Mouse (Mus musculus) G1E (cell line): ENCODE results near the gene Ecm2. TPM values are rescaled to one million over a fixed set of nuclear protein-coding genes. Genes with fewer than 3 reads are reported as not detected.

Source experiments
- ATAC-seq: 2 replicates; pipeline ENCODE4 v1.8.0; 2016; ENCODE audit warnings: mild to moderate bottlenecking; ENCODE audit not compliant: insufficient number of reproducible peaks, poor library complexity, low FRiP score, severe bottlenecking; ENCODE audit errors: extremely low read depth
- DNase-seq: peaks from one replicate; pipeline ENCODE4 v3.0.0; 2012; ENCODE audit warnings: low spot score
- H3K27me3 ChIP-seq: 2 replicates; pipeline ENCODE4 v1.6.1; 2012; ENCODE audit warnings: mild to moderate bottlenecking, low read length, inconsistent platforms; ENCODE audit not compliant: insufficient read depth
- H3K36me3 ChIP-seq: replicated peaks from 2 replicates; pipeline ENCODE3; 2012; ENCODE audit warnings: mild to moderate bottlenecking, inconsistent platforms
- H3K4me1 ChIP-seq: 2 replicates; pipeline ENCODE4 v1.6.1; 2012; ENCODE audit warnings: low read depth, low read length, inconsistent platforms, mixed read lengths; ENCODE audit not compliant: insufficient read depth
- H3K4me3 ChIP-seq: 2 replicates; pipeline ENCODE4 v1.5.1; 2012; ENCODE audit warnings: low read depth, mild to moderate bottlenecking, inconsistent platforms, low read length, moderate library complexity, mixed read lengths
- H3K9me3 ChIP-seq: replicated peaks from 2 replicates; pipeline ENCODE4 v1.6.1; 2012; ENCODE audit warnings: inconsistent platforms
- CTCF ChIP-seq: IDR thresholded peaks from 2 replicates; pipeline ENCODE4 v1.5.1; 2012; ENCODE audit warnings: low read depth, low read length, inconsistent platforms, mixed read lengths
- GATA1 ChIP-seq: IDR thresholded peaks from 2 replicates; pipeline ENCODE4 v1.6.1; 2012; ENCODE audit warnings: borderline replicate concordance, low read length, inconsistent platforms, mixed read lengths
- GATA2 ChIP-seq: IDR thresholded peaks from 2 replicates; pipeline ENCODE4 v1.6.1; 2012; ENCODE audit warnings: low read depth, low read length, inconsistent platforms, borderline replicate concordance
- POLR2AphosphoS5 ChIP-seq: IDR thresholded peaks from 2 replicates; pipeline ENCODE4 v1.6.1; 2012; ENCODE audit warnings: low read depth, low read length, inconsistent platforms; ENCODE audit not compliant: insufficient replicate concordance
- TAL1 ChIP-seq: conservative IDR thresholded peaks from 2 replicates; pipeline ENCODE4 v1.6.1; 2012; ENCODE audit warnings: low read depth, low read length, inconsistent platforms, mixed read lengths
- polyA plus RNA-seq: library from polyadenylated mRNA; stranded (reverse); fragments of >175 nt; gene quantifications from 2 replicates; pipeline ENCODE4 v1.2.3, GENCODE M21; 2012
- total RNA-seq, 2 experiments: library from RNA; stranded (forward) in 1 of 2; stranded (reverse) in 1 of 2; fragments of 200-1000 nt in 1 of 2; fragments of >200 nt in 1 of 2; fragmentation: Nextera tagmentation in 1 of 2; gene quantifications; 2 replicates each; pipeline ENCODE4 v1.2.3; 2014 to 2017

The Ecm2 gene
- total and polyA plus RNA-seq, 3 experiments, result 0.01 to 0.16 TPM; not detected in 1

- Histone ChIP-seq H3K36me3 (peaks cover 51% of the 10 kb centered on the region), H3K4me3 (no peak overlapping the region), H3K4me1 (peaks cover 3% of the 10 kb centered on the region; the same call in 1 of the 2 replicates), H3K27me3 (no peaks in the 10 kb centered on the region), H3K9me3 (no peaks in the 10 kb centered on the region)
- TF ChIP-seq GATA1, result no peak
- DNase-seq, result no peak
- ATAC-seq, result no peak
These were observed 32.0 kb upstream of the Ecm2 start for GRCm38 (mm10) chr13:49472676-49473005.

- Histone ChIP-seq H3K4me3 (no peak overlapping the region), H3K9me3 (no peaks in the 10 kb centered on the region), H3K27me3 (no peaks in the 10 kb centered on the region), H3K4me1 (no peaks in the 10 kb centered on the region), H3K36me3 (peaks cover 15% of the 10 kb centered on the region)
- no peak for DNase-seq
- TF ChIP-seq POLR2AphosphoS5 (no peak), CTCF (no peak), GATA2 (no peak), TAL1 (no peak), GATA1 (no peak)
- no peak for ATAC-seq
These were observed 26.7 kb upstream of the Ecm2 start for GRCm38 (mm10) chr13:49477887-49478286.

GRCm38 (mm10) chr13:49478851-49479374, 25.7 kb upstream of the Ecm2 start:
- Histone ChIP-seq H3K27me3 (no peaks in the 10 kb centered on the region), H3K9me3 (no peaks in the 10 kb centered on the region), H3K4me1 (no peaks in the 10 kb centered on the region), H3K4me3 (no peak overlapping the region), H3K36me3 (peaks cover 18% of the 10 kb centered on the region)
- ATAC-seq, result no peak
- TF ChIP-seq POLR2AphosphoS5, result no peak
- no peak for TF ChIP-seq GATA1
- no peak for TF ChIP-seq TAL1
- no peak for TF ChIP-seq CTCF
- no peak for TF ChIP-seq GATA2
- DNase-seq, result no peak

- TF ChIP-seq CTCF (no peak), GATA1 (no peak), TAL1 (no peak), GATA2 (no peak), POLR2AphosphoS5 (no peak)
- H3K4me1 ChIP-seq, result no peaks in the 10 kb centered on the region
- H3K36me3 ChIP-seq, result peaks cover 15% of the 10 kb centered on the region
- no peak overlapping the region for H3K4me3 ChIP-seq
- DNase-seq, result no peak
- no peak for ATAC-seq
- no peaks in the 10 kb centered on the region for H3K9me3 ChIP-seq
- no peaks in the 10 kb centered on the region for H3K27me3 ChIP-seq
These were observed 25.2 kb upstream of the Ecm2 start for GRCm38 (mm10) chr13:49479399-49479798.

GRCm38 (mm10) chr13:49480057-49480456, 24.6 kb upstream of the Ecm2 start:
- Histone ChIP-seq H3K4me3 (no peak overlapping the region), H3K4me1 (no peaks in the 10 kb centered on the region), H3K36me3 (peaks cover 18% of the 10 kb centered on the region), H3K9me3 (no peaks in the 10 kb centered on the region), H3K27me3 (no peaks in the 10 kb centered on the region)
- ATAC-seq (no peak), DNase-seq (no peak)
- TF ChIP-seq POLR2AphosphoS5, result no peak
- TF ChIP-seq GATA2, result no peak
- no peak for TF ChIP-seq CTCF
- no peak for TF ChIP-seq GATA1

GRCm38 (mm10) chr13:49480551-49480950, 24.1 kb upstream of the Ecm2 start:
- TF ChIP-seq GATA2 (no peak), TAL1 (no peak)
- no peak for ATAC-seq

GRCm38 (mm10) chr13:49485388-49485787, 19.2 kb upstream of the Ecm2 start:
- Histone ChIP-seq H3K4me3 (no peak overlapping the region), H3K9me3 (no peaks in the 10 kb centered on the region), H3K4me1 (no peaks in the 10 kb centered on the region), H3K36me3 (peaks cover 11% of the 10 kb centered on the region), H3K27me3 (no peaks in the 10 kb centered on the region)
- DNase-seq, result no peak
- ATAC-seq, result no peak
- TF ChIP-seq TAL1 (no peak), GATA1 (no peak)

More at GRCm38 (mm10) chr13:49480551-49480950, 24.1 kb upstream of the Ecm2 start:
- Histone ChIP-seq H3K4me1 (no peaks in the 10 kb centered on the region), H3K27me3 (no peaks in the 10 kb centered on the region), H3K4me3 (no peak overlapping the region), H3K36me3 (peaks cover 21% of the 10 kb centered on the region), H3K9me3 (no peaks in the 10 kb centered on the region)
- DNase-seq, result no peak
